Mouse (Mus musculus) Patski (cell line): ENCODE results near the gene Tdrd9. TPM values are rescaled to one million over a fixed set of nuclear protein-coding genes. Genes with fewer than 3 reads are reported as not detected.

ENCODE experiments used
- ATAC-seq: fragments of 100-300 bp; one replicate; pipeline ENCODE4 v1.8.0; 2021
- CTCF ChIA-PET: fragments of 350-600 bp; sonication (Branson Sonifier 250); formaldehyde crosslinking; loops from one replicate; lab custom pipeline; 2022; ENCODE audit warnings: inconsistent platforms; lab: Charles Lee
- POLR2A ChIA-PET: fragments of 350-600 bp; sonication (Branson Sonifier 250); formaldehyde crosslinking; loops from one replicate; lab custom pipeline; 2022; ENCODE audit warnings: antibody characterized with exemption, inconsistent platforms; lab: Charles Lee
- DNase-seq: peaks from one replicate; pipeline ENCODE4 v3.0.0-alpha.2; 2011; ENCODE audit warnings: low read depth, low spot score
- H3K27me3 ChIP-seq: fragments of 371-371 bp; one replicate; pipeline ENCODE4 v1.5.1; 2021
- CTCF ChIP-seq: fragments of 100-300 bp; IDR thresholded peaks from one replicate; pipeline ENCODE4 v1.5.1; 2021
- in situ Hi-C: fragments of 300-500 bp; cut with MboI; formaldehyde crosslinking; loops from 3 replicates; pipeline ENCODE4 v1.11.1; 2018; ENCODE audit warnings: low pct_unique_long_range_greater_than_20kb, mixed read lengths
- polyA plus RNA-seq: library from polyadenylated mRNA; unstranded; gene quantifications from one replicate; pipeline ENCODE4 v1.2.3, GENCODE M21; 2021

The Tdrd9 gene
- polyA plus RNA-seq, 1 experiment from 2014 or later = 0.21 TPM

DNA sequence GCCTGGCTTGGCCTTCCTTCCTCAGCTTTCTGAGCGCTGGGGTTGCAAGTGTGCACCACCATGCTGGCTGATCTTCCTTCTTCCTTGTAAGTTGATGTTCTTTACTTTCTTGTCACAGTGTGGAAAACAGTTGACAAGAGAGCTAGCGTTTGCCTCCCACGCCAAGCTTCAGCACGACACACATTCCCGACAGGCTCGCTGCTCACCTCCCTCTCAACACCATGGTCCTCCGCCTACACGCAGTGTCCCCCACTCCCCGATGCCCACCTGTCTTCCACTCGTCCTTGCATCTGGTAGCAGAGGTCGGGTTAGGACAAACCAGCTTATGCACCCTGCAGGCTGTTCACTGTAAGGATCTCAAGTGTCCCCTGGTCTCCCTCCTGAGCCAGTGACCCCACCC, 133.5 kb downstream of the Tdrd9 start:
- POLR2A ChIA-PET = no interaction called here
- no peak for TF ChIP-seq CTCF
- DNase-seq (no peak), ATAC-seq (no peak)
- H3K27me3 ChIP-seq = peaks cover 18% of the 10 kb centered on the region
- CTCF ChIA-PET = interaction anchor here (1.4 to 1.8 kb wide), 2 partner anchors 9 to 27 kb away, joined by 3 to 7 read pairs; no protein-coding TSS in a partner anchor
- in situ Hi-C loops = no loop called here

DNA sequence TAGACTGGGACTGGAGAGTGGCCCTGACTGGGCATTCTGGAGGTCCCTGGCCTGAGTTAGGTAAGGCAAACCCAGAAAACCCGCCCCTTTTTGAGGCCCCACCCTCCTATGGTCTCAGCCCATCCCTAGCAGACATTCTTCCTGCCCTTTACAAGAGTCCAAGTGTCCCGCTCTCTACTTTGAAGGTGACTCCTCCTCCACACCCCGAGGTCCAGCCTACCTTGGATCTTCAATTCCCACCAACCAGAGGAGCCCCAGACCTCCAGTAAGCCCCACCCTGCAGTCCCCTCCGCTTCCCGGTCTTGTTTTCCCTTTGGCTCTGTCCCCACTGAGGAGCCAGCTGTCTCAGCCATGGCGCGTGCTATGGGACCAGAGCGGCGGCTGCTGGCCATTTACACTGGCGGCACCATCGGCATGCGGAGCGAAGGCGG, 135.2 kb downstream of the Tdrd9 start, which contains the start of gene Aspg:
Gene Aspg (plus strand): TSS at position 139 of the 431 bp plus-strand sequence.
- no peak for ATAC-seq
- CTCF ChIA-PET = no interaction called here
- in situ Hi-C loops = no loop called here
- POLR2A ChIA-PET = interaction anchor here (0.9 kb wide), 1 partner anchor 30 kb away, joined by 3 read pairs; no protein-coding TSS in a partner anchor
- peaks cover 12% of the 10 kb centered on the region for H3K27me3 ChIP-seq
- no peak for TF ChIP-seq CTCF
- no peak for DNase-seq

DNA sequence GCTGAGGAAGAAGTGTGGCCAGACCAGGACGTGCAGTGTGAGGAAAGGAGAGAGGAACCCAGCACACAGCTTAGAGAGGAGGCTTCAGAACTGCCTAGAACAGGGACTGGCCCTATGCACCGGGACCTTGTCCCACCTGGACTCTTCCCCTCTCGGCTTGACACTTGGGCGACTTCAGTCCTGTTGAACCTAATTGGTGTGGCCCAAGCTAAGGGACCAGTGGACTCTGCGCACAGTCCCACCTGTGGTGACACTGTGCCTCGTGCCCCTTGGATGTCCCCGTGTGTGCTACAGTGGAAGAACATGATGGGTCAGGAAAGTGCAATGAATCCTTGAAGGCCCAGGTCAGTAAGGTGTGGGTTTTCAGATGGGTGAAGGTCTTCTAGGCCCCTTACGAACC, 136.3 kb downstream of the Tdrd9 start:
- H3K27me3 ChIP-seq = peaks cover 11% of the 10 kb centered on the region
- POLR2A ChIA-PET = interaction anchor here (0.9 kb wide), 1 partner anchor 31 kb away, joined by 3 read pairs; no protein-coding TSS in a partner anchor
- in situ Hi-C loops = no loop called here
- no peak for ATAC-seq
- CTCF ChIA-PET = no interaction called here
- no peak for TF ChIP-seq CTCF
- DNase-seq = no peak

- ATAC-seq = no peak
- in situ Hi-C loops = no loop called here
- TF ChIP-seq CTCF = no peak
- DNase-seq = no peak
- H3K27me3 ChIP-seq = peaks cover 11% of the 10 kb centered on the region
- ChIA-PET CTCF (no interaction called here), POLR2A (interaction anchor here (0.5 kb wide), 1 partner anchor 126 kb away, joined by 3 read pairs; no protein-coding TSS in a partner anchor)
Measured at GRCm38 (mm10) chr12:112108696-112109445, 137.5 kb downstream of the Tdrd9 start.

DNA sequence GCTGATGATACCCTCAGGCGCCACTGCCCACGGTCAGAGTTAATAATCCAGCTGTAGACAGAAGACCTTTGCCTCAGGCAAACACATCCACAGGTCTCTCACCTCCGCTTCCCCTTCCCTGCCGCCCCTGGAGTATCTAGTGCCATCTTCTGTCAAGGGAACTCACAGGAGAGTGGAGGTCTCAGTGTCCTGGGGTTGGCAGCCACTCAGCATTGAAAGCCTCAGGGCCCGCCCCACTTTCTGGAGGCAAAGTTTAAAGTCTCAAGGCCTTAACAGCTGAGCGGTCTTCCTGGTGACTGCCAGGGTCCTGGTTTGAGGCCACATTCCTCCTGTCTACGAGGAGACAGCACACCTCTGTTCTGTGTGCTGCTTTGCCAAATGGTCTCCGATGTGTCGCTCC, 138.3 kb downstream of the Tdrd9 start:
- ChIA-PET POLR2A (no interaction called here), CTCF (no interaction called here)
- peaks cover 11% of the 10 kb centered on the region for H3K27me3 ChIP-seq
- in situ Hi-C loops = no loop called here
- no peak for ATAC-seq
- no peak for DNase-seq
- TF ChIP-seq CTCF = no peak

DNA sequence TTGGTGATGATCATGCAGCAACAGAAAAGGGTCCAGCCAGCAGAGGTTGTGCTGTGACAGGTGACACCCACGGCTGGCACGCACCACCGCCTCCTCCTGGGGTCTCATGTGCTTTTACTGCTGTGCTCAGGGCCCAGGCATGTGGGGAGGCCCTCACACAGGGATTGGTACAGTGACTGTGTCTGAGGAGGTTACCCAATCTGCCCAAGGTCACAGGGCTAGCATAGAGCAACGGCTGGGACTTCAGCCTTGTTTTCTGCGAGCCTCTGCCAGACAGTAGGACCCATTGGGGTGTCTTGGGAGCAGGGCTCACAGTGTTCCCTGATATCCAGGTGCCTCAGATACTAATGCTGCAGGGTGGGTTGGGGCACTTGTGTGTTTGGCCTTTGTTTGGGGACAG, 140.0 kb downstream of the Tdrd9 start:
- CTCF ChIA-PET = no interaction called here
- DNase-seq (no peak), ATAC-seq (no peak)
- POLR2A ChIA-PET = no interaction called here
- H3K27me3 ChIP-seq = peaks cover 12% of the 10 kb centered on the region
- in situ Hi-C loops = no loop called here
- no peak for TF ChIP-seq CTCF

DNA sequence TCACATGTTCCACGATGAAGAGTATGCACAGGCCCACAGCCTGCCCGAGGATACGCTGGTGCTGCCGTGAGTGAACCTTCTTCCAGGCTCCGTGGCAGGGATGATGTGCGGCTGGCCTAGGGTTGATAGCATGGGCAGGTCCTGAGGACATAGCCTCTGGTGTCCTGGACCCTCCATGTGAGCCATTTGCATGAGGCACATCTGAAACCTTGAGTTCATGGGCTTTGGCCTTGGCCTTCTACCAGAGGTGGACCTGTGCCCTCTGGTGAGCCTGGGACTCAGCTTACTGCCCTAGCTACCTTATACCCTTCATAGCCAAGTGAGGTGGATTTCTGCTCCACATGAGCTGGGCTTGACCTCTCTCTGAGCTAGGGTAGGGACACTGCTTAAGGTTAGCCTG, 140.9 kb downstream of the Tdrd9 start:
- no peak for DNase-seq
- CTCF ChIA-PET = no interaction called here
- ATAC-seq = no peak
- no peak for TF ChIP-seq CTCF
- POLR2A ChIA-PET = no interaction called here
- in situ Hi-C loops = no loop called here
- peaks cover 7% of the 10 kb centered on the region for H3K27me3 ChIP-seq

DNA sequence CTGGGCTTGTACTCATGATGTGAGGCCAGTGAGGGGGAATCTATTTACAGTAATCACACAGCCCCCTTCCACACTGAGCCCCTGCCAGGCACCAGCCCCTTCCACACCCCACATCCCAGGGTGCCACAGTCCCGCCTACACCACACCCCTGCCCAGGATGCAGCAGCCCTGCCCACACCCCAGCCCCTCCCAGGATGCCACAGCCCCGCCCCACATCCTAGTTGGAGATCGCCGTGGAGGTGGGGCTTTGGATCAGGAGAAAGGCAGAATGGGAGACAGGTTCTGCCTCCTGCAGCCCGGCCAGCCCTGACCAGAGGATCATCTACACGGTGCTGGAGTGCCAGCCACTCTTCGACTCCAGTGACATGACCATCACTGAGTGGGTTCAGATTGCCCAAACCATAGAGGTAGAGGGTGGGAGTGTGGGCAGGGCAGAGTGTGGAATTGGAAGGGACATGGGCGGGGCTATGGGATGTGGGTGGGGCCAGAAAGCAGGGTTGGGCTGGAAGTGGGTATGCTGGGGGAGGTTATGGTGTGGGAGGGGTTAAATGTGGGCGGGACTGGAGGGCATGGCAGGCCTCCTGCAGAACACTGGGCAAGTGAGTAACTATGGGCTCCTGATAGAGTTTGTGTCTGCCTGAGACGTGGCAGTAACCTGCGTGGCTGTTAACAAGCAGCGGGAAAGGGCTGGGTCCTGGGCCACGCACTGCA, 141.5 kb downstream of the Tdrd9 start:
- ATAC-seq (no peak), DNase-seq (no peak)
- H3K27me3 ChIP-seq = peaks cover 10% of the 10 kb centered on the region
- in situ Hi-C loops = no loop called here
- no peak for TF ChIP-seq CTCF
- CTCF ChIA-PET = interaction anchor here (1.1 to 1.8 kb wide), 5 partner anchors 8 to 366 kb away, joined by 3 to 7 read pairs (median 5); no protein-coding TSS in a partner anchor
- POLR2A ChIA-PET = no interaction called here

DNA sequence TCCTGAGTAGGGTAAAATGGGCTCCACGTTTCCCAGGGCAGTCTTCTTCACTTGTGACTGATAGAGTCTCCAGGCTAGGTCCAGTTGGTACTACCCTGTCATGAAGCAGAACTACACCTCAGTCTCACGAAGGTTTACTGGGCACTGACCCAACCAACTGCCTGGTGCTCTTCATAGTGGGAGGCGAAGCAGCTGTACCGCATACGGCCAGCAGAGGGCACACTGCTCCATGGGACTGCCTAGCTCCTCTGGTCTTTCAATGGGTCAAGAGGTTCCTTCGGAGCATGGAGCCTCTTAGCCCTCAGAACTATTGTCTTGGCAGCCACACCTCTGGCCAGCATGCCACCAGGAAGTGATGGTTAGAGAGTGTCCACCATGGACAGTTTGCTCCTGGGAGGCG, 142.4 kb downstream of the Tdrd9 start:
- in situ Hi-C loops = no loop called here
- peaks cover 12% of the 10 kb centered on the region for H3K27me3 ChIP-seq
- ChIA-PET CTCF (interaction anchor here (0.7 to 1.8 kb wide), 8 partner anchors 8 to 365 kb away, joined by 3 to 7 read pairs (median 4); no protein-coding TSS in a partner anchor), POLR2A (no interaction called here)
- ATAC-seq (no peak), DNase-seq (no peak)
- TF ChIP-seq CTCF = no peak

- ChIA-PET CTCF (no interaction called here), POLR2A (no interaction called here)
- DNase-seq (no peak), ATAC-seq (no peak)
- in situ Hi-C loops = no loop called here
- TF ChIP-seq CTCF = no peak
- peaks cover 10% of the 10 kb centered on the region for H3K27me3 ChIP-seq
Measured at GRCm38 (mm10) chr12:112117006-112117405, 145.6 kb downstream of the Tdrd9 start.

DNA sequence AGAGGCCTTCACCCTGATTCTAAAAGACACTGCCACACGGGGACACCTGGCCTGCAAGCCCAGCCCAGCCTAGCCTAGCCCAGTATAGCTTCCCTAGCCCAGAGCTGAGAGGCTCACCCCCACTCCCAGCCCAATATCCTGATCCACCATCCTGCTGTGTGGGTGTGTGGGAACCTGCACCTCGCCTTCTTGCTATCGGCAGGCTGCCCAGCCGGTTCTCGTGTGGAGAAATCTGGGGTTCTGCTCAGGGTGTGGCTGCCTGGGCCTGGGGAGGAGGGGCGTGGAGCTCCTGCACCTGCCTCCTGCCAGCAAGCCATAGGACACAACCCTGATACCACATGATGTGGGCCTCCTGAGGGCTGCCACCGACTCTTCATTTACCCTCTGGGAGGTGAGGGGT, 146.3 kb downstream of the Tdrd9 start:
- CTCF ChIA-PET = no interaction called here
- in situ Hi-C loops = no loop called here
- peaks cover 10% of the 10 kb centered on the region for H3K27me3 ChIP-seq
- TF ChIP-seq CTCF = no peak
- no peak for DNase-seq
- ATAC-seq = no peak
- POLR2A ChIA-PET = no interaction called here

Other genes with a start within 250 kb of the Tdrd9 start
- gene Klc1, start 212.7 kb upstream of the Tdrd9 start, polyA plus RNA-seq = 110 TPM
- 4.1 TPM for gene Xrcc3, start 157.7 kb upstream of the Tdrd9 start, polyA plus RNA-seq
- gene Zfyve21, start 157.4 kb upstream of the Tdrd9 start, polyA plus RNA-seq = 42.1 TPM
- gene Ppp1r13b, start 63.4 kb upstream of the Tdrd9 start, polyA plus RNA-seq = 6.9 TPM
- gene Atp5mpl, start 4.6 kb upstream of the Tdrd9 start, polyA plus RNA-seq = 472 TPM
- not detected for gene Rd3l, start 9.8 kb downstream of the Tdrd9 start, polyA plus RNA-seq
- gene Aspg, start 135.1 kb downstream of the Tdrd9 start, polyA plus RNA-seq = 11.8 TPM
- gene Kif26a, start 174.6 kb downstream of the Tdrd9 start, polyA plus RNA-seq = 13.5 TPM